Mouse (Mus musculus): ENCODE data around the gene Ttn.
"Not testable (repeated sequence)": the region's sequence is repeated elsewhere in the genome, so short reads cannot be mapped to it uniquely, and the experiment has no call there.

The Ttn gene

DNA sequence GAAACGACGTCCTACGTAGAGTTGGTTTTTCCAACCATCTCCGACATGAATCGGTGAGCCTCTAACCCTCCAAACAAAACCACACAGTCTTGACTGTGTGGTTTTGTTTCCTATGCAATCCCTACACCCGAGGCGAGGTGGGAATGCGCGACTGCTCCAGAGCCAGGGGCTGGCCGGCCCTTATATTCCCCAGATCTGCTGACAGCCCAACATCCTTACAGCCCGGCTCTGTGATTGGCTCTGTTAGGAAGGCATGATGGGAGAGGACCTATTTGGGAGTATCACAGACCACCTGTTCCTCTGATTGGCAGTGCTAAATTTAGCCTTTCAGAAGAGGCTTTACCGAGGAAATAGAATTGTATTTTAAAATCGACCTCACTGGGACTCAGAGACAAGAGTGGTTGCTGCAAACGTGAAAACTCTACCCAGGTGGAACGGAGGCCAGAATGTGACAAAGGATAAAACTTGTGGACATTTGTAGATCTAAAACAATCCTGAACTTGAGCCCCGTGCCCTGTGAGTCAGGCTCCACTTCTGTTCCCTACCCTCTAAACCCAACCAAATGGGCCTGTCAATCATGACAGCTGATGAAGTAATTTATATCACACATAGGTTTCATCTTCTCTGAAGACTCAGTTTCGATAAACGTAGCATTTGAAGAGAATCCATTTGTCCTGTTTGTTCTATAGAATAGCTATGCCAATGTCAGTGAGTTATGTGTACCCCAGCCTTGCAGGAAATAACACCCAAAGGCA is at the start of gene Ttn:
Ttn (minus strand) TSS at position 157 of the 755 bp plus-strand sequence.
- DNase-seq (ENCODE audit: extremely low spot score, low read depth, low spot score): no peak

DNA sequence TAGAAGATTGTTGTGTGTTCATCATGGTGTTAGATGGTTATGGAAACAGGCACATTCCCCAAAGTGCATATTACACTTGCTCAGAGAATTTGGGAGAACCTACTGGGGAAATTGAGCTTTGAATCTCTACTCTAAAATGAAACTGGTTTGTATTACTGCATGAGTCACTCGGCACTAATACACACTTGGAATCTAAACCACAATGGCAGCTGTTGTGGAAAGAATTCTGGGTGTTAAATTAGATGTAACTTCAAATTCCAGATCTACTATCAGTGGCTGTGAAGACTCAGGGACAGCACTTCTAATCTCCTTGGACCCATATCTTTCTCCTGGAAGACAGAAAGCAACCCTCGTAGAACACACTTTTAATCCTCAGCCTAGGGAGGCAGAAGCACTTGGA is 38.3 kb upstream of the Ttn start:
- DNase-seq (ENCODE audit: extremely low spot score, low read depth, low spot score): no peak

- no peak for DNase-seq (ENCODE audit: extremely low spot score, low read depth, low spot score)
Observed at GRCm38 (mm10) chr2:77017735-77018134, 35.4 kb upstream of the Ttn start.

GRCm38 (mm10) chr2:77013449-77013848 is 31.1 kb upstream of the Ttn start:
- not testable (repeated sequence) for DNase-seq (ENCODE audit: extremely low spot score, low read depth, low spot score)

DNA sequence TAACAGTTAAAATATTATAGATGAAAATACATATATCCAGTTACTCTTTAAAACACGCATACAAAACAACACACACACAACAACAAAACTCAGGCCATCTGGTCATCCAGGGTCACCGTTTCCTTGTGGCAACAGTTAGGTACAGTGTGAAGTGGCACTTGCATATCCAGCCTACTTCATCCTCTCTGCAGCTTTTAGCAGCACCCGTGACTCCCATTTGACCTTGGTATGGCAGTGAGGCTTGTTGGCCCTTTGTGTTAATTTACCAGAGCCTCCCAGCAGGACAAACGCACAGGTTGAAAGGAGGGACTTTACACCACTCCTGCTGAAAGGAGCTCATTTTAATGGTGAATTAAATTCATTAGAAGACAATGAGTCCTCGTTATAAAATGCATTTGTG is 29.6 kb upstream of the Ttn start:
- DNase-seq (ENCODE audit: extremely low spot score, low read depth, low spot score): no peak

GRCm38 (mm10) chr2:77007015-77007414 is 24.7 kb upstream of the Ttn start:
- no peak for DNase-seq (ENCODE audit: extremely low spot score, low read depth, low spot score)

DNA sequence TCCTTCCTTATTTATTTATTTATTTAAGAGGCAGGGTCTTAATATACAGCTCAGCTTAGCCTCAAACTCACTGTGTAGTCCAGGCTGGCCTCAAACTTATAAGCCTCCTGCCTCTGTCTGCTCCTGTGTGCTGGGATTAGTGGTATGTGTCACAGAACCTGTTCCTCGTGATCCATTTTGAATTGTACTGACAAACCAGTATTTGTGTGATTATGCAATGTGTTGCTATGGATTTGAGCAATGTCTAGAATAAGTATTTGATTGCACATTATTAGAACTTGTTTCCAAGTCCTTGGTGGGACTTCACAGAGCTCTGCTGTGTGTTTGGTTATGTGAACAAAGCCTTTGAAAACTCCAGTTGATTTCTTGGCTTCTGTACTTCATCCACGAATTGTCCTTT is 20.8 kb upstream of the Ttn start:
- DNase-seq (ENCODE audit: extremely low spot score, low read depth, low spot score): no peak

GRCm38 (mm10) chr2:76998351-76998750 is 16.0 kb upstream of the Ttn start:
- no peak for DNase-seq (ENCODE audit: extremely low spot score, low read depth, low spot score)

- DNase-seq (ENCODE audit: extremely low spot score, low read depth, low spot score): no peak
Observed at GRCm38 (mm10) chr2:76992493-76993201, 10.3 kb upstream of the Ttn start.

GRCm38 (mm10) chr2:76987317-76987716 is 5.0 kb upstream of the Ttn start:
- DNase-seq (ENCODE audit: extremely low spot score, low read depth, low spot score): no peak

DNA sequence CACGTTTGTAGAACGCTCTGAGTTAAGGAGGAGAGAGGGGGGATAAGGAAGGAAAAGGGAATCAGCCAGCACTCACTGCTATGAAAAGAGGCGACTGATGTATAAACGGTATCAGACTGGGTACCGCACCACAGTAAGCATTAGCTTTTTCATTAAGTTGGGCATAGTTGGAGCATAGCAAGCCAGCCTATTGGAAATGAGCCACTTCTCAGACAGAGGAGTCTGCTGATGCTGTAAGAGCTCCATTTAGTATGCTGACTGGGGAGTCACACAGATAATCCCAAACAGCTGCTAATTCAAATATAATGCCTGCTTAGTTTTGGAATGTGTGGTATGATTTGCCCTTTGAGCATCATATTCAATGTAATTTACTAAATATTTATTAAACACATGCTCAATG is 2.0 kb upstream of the Ttn start:
- DNase-seq (ENCODE audit: extremely low spot score, low read depth, low spot score): no peak

- DNase-seq (ENCODE audit: extremely low spot score, low read depth, low spot score): no peak
Observed at GRCm38 (mm10) chr2:76983601-76984000, 1.3 kb upstream of the Ttn start.

GRCm38 (mm10) chr2:76981717-76982116 is 630 bp downstream of the Ttn start:
- DNase-seq (ENCODE audit: extremely low spot score, low read depth, low spot score): no peak

GRCm38 (mm10) chr2:76980146-76980545 is 2.2 kb downstream of the Ttn start:
- DNase-seq (ENCODE audit: extremely low spot score, low read depth, low spot score): peak; percentile 33

DNA sequence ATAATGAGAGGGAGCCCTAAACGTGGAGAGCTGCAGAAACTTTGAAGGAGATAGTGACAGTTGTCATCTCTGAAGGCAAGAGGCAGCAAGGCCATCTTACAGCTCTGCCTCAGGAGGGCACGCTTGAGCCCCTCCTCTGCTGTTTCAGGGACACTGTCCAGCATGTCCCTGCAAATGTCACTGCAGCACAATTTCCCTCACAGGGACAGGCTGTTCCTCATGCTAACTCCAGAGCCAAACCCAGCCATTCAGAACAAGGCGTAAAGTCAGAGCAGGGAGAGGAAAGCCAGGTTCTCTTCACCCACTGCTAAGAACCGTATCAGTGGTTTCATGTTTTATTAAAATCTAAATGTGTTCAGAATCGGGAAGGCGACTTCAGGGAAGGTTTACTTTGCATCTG is 4.7 kb downstream of the Ttn start:
- DNase-seq (ENCODE audit: extremely low spot score, low read depth, low spot score): no peak

- no peak for DNase-seq (ENCODE audit: extremely low spot score, low read depth, low spot score)
Observed at GRCm38 (mm10) chr2:76972051-76972450, 10.3 kb downstream of the Ttn start.

DNA sequence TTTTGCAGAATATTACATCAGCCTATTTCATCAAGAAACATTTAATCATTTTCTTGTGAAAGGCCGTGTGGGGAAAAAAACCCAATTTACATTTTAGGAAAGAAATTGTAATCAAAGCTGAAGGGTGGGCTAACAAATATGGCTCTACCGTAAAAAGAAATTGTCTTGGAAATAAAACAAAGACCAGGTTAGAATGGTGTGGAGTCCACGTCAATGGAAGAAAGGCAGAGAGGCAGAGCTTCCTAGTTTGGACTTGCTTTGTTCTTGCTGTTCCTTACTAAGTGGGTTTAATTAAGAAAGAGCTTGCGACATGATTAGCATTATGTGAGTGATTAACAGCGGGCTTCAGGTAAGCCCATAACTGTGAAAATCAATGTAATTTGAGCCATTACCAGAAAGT is 11.3 kb downstream of the Ttn start:
- DNase-seq (ENCODE audit: extremely low spot score, low read depth, low spot score): no peak

- DNase-seq (ENCODE audit: extremely low spot score, low read depth, low spot score): no peak
Observed at GRCm38 (mm10) chr2:76970669-76971068, 11.7 kb downstream of the Ttn start.

DNA sequence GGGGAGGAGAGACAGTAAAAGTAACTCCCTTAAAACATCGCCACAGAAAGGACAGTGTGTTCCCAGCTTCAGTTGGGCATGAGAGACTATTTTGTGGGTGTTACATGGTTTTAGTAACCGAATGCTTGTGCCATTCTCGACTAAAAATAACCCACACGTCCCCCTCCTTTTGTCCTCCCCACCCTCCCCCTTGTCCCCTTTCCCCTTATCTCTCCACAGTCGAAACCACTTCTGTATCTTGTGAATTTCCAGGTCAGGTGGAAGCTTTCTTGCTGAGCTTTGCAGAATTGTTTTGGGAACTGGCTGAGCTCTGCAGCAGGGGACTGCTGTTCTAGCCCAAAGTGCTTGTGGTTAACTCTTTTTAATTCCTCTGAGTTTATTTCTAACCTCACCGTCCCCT is 12.1 kb downstream of the Ttn start:
- no peak for DNase-seq (ENCODE audit: extremely low spot score, low read depth, low spot score)

DNA sequence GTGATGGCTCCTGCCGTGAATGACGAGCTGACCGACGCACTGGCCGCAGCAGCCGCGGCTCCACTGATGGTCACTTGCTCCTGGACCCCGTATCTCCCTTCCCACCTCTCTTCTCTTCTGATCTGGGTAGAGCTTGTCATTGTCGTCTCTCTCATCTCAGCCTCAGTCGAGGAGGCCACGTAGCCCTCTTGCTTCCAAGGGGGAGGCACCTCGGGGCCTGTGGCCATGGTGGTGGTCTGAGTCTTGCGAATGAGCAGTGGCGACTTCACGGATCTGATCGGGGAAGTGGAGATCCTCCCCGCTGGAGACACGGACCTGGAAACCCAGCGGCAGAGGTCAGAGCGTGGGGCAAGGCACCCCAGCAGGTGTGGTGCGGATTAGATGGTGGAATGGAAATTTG is 12.7 kb downstream of the Ttn start:
- no peak for DNase-seq (ENCODE audit: extremely low spot score, low read depth, low spot score)

DNA sequence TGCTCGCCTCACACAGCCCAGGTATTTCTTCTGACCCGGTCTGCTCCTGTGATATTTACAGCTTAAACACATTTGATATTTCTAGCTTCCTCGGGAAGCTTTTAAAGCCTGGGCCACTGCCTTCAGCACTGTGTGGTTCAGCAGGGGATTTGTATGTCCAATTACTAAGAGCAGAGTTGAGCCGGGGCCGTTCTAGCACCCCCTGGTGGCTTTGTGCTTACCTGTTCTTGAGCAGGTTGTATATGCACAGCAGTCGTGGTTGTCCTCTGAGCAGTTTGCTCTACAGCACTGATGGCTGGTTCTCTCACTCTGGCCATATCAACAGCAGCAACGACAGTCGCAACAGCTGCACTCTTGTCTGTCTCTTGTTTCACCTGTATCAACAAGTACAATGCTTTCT is 13.4 kb downstream of the Ttn start:
- peak; percentile 47 for DNase-seq (ENCODE audit: extremely low spot score, low read depth, low spot score)

GRCm38 (mm10) chr2:76966582-76966981 is 15.8 kb downstream of the Ttn start:
- no peak for DNase-seq (ENCODE audit: extremely low spot score, low read depth, low spot score)

DNA sequence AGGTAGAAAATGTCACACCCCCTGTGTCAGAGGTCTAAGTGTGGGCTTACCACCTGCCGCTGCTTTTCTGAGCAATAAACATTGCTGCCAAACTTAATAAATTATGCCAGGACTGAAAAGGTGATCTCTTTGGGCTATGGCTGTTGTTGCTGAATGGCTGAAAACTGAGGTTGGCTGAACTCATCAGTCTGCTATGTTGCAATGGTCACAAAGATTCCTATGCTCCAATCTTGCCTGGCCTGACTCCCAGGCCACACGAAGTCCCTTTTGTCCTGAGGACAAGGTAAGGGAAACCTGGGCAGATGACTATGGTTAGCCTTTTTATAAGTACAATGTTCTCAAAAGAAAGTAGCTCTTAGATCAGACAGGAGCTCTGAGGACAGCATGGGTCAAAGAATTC is 16.3 kb downstream of the Ttn start:
- DNase-seq (ENCODE audit: extremely low spot score, low read depth, low spot score): no peak
